Mouse (Mus musculus): ENCODE measurements around the gene Gpr33. TPM values are rescaled to one million over a fixed set of nuclear protein-coding genes. Genes with fewer than 3 reads are reported as not detected.

The Gpr33 gene
- total RNA-seq (2021) (not detected), polyA plus RNA-seq (2012; rRNA removed) (not detected in 2 replicates)
- long read RNA-seq = 0 reads

DNA sequence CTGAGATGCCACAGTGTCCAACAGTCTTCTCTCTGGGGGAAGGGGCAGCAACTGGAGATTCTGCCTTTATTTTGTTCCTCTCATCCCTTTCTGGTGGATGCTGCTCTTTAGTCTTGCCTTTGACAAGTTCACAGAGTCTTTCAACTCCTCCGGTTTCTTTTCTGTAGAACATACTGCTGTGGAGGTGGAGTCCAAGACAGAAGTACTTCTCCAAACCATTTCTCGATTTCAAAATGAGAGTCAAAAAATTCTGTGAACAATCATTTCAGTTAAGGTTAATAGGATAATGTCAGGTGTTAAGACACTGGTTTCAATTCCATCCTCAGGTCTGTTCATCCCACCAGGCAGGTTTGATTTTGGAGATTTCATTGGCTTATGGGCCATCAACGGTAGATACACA, at the start of gene Gpr33:
Gene Gpr33 (minus strand): TSS at position 101 of the 400 bp plus-strand sequence.
- H3K36me3 ChIP-seq (ENCODE audit: control insufficient read depth, insufficient read depth, low read length) = no peaks in the 10 kb centered on the region
- TF ChIP-seq CTCF (IDR thresholded peaks at IDR 0.05) (no peak), POLR2A (IDR thresholded peaks at IDR 0.05; ENCODE audit: insufficient read depth, low read depth, low read length) (no peak), EP300 (IDR thresholded peaks at IDR 0.05; ENCODE audit: insufficient read depth, low read depth, low read length) (no peak)
- 90% methylated on average over 3 of the region's 3 CpGs for WGBS
- no peaks in the 10 kb centered on the region for H3K27me3 ChIP-seq (ENCODE audit: control insufficient read depth, insufficient read depth, low read length)
- no peak within 1 kb of the TSS for H3K4me3 ChIP-seq
- H3K79me2 ChIP-seq (replicated peaks; ENCODE audit: control insufficient read depth, insufficient read depth, low read length) = no peaks in the 10 kb centered on the region
- DNase-seq = no peak
- no peak within 1 kb of the TSS for H3K27ac ChIP-seq
- intact Hi-C loops (cut with DNase I) = no loop called here
- H3K9ac ChIP-seq (ENCODE audit: low read depth, low read length) = no peak within 1 kb of the TSS
- H3K4me1 ChIP-seq (ENCODE audit: control insufficient read depth, insufficient read depth, low read length) = no peaks in the 10 kb centered on the region; the same call in 1 of the 2 replicates

DNA sequence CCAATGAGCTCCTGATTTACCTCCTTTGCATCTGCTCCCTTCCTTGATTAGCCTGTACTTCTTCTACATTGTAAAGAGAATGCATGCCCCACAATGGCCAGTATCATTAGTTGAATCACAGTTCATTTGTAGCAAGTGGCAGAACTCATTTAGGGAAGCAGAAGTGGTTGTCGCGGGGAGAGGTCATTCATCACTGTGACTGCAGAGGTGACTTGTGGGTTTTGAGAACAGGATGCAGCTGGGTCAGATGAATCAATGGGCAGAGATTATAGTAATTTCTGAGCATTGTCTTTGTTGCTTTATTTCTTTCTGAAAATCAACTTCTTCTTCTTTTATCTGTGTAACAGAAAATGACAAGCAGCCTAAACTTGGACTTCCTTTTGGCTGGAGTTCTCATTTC, 21.5 kb upstream of the Gpr33 start:
- Histone ChIP-seq H3K27ac (no peak overlapping the region), H3K4me3 (no peak overlapping the region), H3K36me3 (ENCODE audit: control insufficient read depth, insufficient read depth, low read length) (no peaks in the 10 kb centered on the region), H3K9ac (ENCODE audit: low read depth, low read length) (no peak overlapping the region), H3K27me3 (ENCODE audit: control insufficient read depth, insufficient read depth, low read length) (no peaks in the 10 kb centered on the region), H3K4me1 (ENCODE audit: control insufficient read depth, insufficient read depth, low read length) (no peaks in the 10 kb centered on the region), H3K79me2 (replicated peaks; ENCODE audit: control insufficient read depth, insufficient read depth, low read length) (no peaks in the 10 kb centered on the region)
- TF ChIP-seq POLR2A (IDR thresholded peaks at IDR 0.05; ENCODE audit: insufficient read depth, low read depth, low read length) (no peak), EP300 (IDR thresholded peaks at IDR 0.05; ENCODE audit: insufficient read depth, low read depth, low read length) (no peak), CTCF (IDR thresholded peaks at IDR 0.05) (no peak)
- intact Hi-C loops (cut with DNase I) = no loop called here
- DNase-seq = no peak
- 53% methylated on average over 2 of the region's 2 CpGs for WGBS

DNA sequence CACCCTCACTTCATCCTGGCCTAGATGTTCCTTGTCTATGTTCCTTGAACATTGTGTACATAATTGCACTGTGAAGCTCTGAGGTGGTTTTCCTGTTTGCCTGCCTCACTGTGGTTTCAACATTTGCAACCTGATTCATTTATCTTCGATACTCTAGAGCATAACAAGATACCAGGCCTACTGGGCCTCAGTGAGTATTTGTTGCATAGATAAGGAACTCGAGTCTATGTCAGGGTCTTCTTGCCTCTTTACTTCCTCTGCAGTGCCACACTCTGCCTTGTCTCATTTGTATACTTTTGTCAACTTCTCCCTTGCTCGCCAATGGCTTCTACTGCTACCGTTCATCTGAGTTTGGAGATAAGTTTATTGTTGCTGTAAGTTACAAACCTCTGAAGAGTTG, 18.5 kb upstream of the Gpr33 start:
- no peaks in the 10 kb centered on the region for H3K27me3 ChIP-seq (ENCODE audit: control insufficient read depth, insufficient read depth, low read length)
- no peaks in the 10 kb centered on the region for H3K36me3 ChIP-seq (ENCODE audit: control insufficient read depth, insufficient read depth, low read length)
- TF ChIP-seq EP300 (IDR thresholded peaks at IDR 0.05; ENCODE audit: insufficient read depth, low read depth, low read length) = no peak
- no peak for TF ChIP-seq POLR2A (IDR thresholded peaks at IDR 0.05; ENCODE audit: insufficient read depth, low read depth, low read length)
- TF ChIP-seq CTCF (IDR thresholded peaks at IDR 0.05) = no peak
- no peak for DNase-seq
- no peak overlapping the region for H3K27ac ChIP-seq
- no peaks in the 10 kb centered on the region for H3K79me2 ChIP-seq (replicated peaks; ENCODE audit: control insufficient read depth, insufficient read depth, low read length)
- H3K9ac ChIP-seq (ENCODE audit: low read depth, low read length) = no peak overlapping the region
- intact Hi-C loops (cut with DNase I) = no loop called here
- no peak overlapping the region for H3K4me3 ChIP-seq
- H3K4me1 ChIP-seq (ENCODE audit: control insufficient read depth, insufficient read depth, low read length) = no peaks in the 10 kb centered on the region; the same call in 1 of the 2 replicates
- 55% methylated on average over 4 of the region's 4 CpGs for WGBS

DNA sequence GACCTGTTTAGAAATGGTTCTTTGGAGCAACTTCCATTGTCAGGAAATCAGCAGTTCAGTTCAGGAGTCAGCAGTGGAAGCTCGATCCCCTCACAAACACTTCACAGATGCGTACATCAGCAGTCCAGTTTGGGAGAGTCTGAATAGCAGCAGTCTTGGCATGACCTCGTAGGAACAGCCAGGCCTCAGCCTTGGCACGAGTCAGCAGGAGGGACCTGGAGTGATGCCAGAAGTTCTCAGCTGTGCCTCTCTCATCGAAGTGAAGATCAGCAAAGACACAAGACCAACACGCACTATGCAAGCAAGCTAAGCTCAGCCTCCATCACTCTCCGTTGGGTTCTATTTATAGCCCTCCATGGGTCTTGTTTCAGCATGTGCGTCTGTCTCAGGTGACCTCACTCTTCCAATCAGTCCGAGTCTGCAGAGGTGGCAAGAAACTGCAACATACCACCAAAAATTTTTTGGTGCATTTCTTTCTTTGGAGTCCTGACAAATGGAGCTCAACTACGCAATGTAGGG, 15.0 kb upstream of the Gpr33 start:
- H3K27ac ChIP-seq = no peak overlapping the region
- H3K9ac ChIP-seq (ENCODE audit: low read depth, low read length) = no peak overlapping the region
- H3K36me3 ChIP-seq (ENCODE audit: control insufficient read depth, insufficient read depth, low read length) = no peaks in the 10 kb centered on the region
- H3K4me1 ChIP-seq (ENCODE audit: control insufficient read depth, insufficient read depth, low read length) = no peaks in the 10 kb centered on the region; the same call in 1 of the 2 replicates
- intact Hi-C loops (cut with DNase I) = no loop called here
- DNase-seq = no peak
- no peaks in the 10 kb centered on the region for H3K79me2 ChIP-seq (replicated peaks; ENCODE audit: control insufficient read depth, insufficient read depth, low read length)
- WGBS = 41% methylated on average over 10 of the region's 10 CpGs
- no peak for TF ChIP-seq CTCF (IDR thresholded peaks at IDR 0.05)
- no peak overlapping the region for H3K4me3 ChIP-seq
- H3K27me3 ChIP-seq (ENCODE audit: control insufficient read depth, insufficient read depth, low read length) = no peaks in the 10 kb centered on the region

DNA sequence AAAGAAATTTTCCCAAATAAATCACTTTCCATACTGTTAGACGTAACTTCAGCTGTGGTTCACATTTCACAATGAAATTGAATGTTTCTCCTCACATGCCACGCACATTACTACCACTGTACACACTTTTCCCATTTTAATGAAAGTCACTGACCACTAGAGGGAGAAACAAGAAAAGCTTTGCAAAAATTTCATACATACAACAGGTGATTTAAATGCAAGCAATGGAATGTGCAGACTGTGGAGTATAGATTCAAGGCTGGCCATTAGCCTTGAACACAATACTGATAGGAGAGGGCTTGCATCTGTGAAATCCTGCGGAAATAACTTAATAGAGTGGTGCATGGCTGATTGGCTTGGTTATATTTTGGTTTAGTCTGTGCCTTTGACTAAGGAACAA, 10.5 kb upstream of the Gpr33 start:
- Histone ChIP-seq H3K36me3 (ENCODE audit: control insufficient read depth, insufficient read depth, low read length) (no peaks in the 10 kb centered on the region), H3K27me3 (ENCODE audit: control insufficient read depth, insufficient read depth, low read length) (no peaks in the 10 kb centered on the region), H3K27ac (no peak overlapping the region), H3K4me3 (no peak overlapping the region), H3K79me2 (replicated peaks; ENCODE audit: control insufficient read depth, insufficient read depth, low read length) (no peaks in the 10 kb centered on the region), H3K9ac (ENCODE audit: low read depth, low read length) (no peak overlapping the region), H3K4me1 (ENCODE audit: control insufficient read depth, insufficient read depth, low read length) (no peaks in the 10 kb centered on the region; the same call in 1 of the 2 replicates)
- TF ChIP-seq EP300 (IDR thresholded peaks at IDR 0.05; ENCODE audit: insufficient read depth, low read depth, low read length) (no peak), POLR2A (IDR thresholded peaks at IDR 0.05; ENCODE audit: insufficient read depth, low read depth, low read length) (no peak), CTCF (IDR thresholded peaks at IDR 0.05) (peak; percentile 79)
- WGBS = 39% methylated on average over 3 of the region's 3 CpGs
- intact Hi-C loops (cut with DNase I) = loop anchor here (2.0 to 5.0 kb wide), 2 partner anchors 598 to 794 kb away; no protein-coding TSS in a partner anchor
- DNase-seq = no peak

DNA sequence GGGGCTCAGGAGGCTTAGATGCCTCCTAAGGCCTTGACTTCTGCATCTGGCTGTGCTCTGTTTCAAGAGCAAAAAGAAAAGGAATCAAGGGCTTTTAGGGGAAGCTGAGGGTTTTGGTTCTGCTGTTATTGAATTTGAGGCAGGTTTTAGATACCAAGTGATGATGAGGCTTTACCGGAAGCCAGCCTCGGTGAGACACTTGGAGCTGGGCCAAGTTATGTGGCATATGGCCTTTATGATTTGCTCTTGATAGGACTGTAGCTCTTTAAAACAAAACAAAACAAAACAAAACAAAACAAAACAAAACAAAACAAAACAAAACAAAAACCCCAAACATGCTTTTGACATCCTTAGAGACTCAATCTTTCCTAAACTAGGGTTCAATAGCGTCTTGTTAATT, 7.1 kb upstream of the Gpr33 start:
- Histone ChIP-seq H3K4me3 (no peak overlapping the region), H3K9ac (ENCODE audit: low read depth, low read length) (no peak overlapping the region), H3K4me1 (ENCODE audit: control insufficient read depth, insufficient read depth, low read length) (no peaks in the 10 kb centered on the region), H3K27ac (no peak overlapping the region), H3K79me2 (replicated peaks; ENCODE audit: control insufficient read depth, insufficient read depth, low read length) (no peaks in the 10 kb centered on the region), H3K27me3 (ENCODE audit: control insufficient read depth, insufficient read depth, low read length) (no peaks in the 10 kb centered on the region), H3K36me3 (ENCODE audit: control insufficient read depth, insufficient read depth, low read length) (no peaks in the 10 kb centered on the region)
- no peak for TF ChIP-seq CTCF (IDR thresholded peaks at IDR 0.05)
- TF ChIP-seq POLR2A (IDR thresholded peaks at IDR 0.05; ENCODE audit: insufficient read depth, low read depth, low read length) = no peak
- no peak for TF ChIP-seq EP300 (IDR thresholded peaks at IDR 0.05; ENCODE audit: insufficient read depth, low read depth, low read length)
- 73% methylated on average over 3 of the region's 3 CpGs for WGBS
- DNase-seq = no peak
- intact Hi-C loops (cut with DNase I) = loop anchor here (5.0 kb wide), 1 partner anchor 797 kb away; no protein-coding TSS in a partner anchor
